Mouse (Mus musculus) forebrain, embryonic 14.5 days (tissue): ENCODE measurements at regions not wholly inside any gene's neighbourhood (a gene's known extent, or its start where the extent isn't known, plus 50 kb on each side); places are given as distances from the start of the nearest gene placed in this dataset.
A peak's percentile ranks its signal among the peaks of the same experiment; 100 is the strongest.

Experiments used
- ATAC-seq: fragments of 200-750 bp; cut with Nextera tagmentation; 2 replicates; pipeline ENCODE4 v1.8.0; 2017; ENCODE audit warnings: mild to moderate bottlenecking, moderate library complexity
- DNase-seq: peaks from one replicate; pipeline ENCODE4 v3.0.0-alpha.2; 2015; ENCODE audit warnings: low spot score
- H3K27ac ChIP-seq: fragments of 300-500 bp; sonication (generic); 2 replicates; pipeline ENCODE4 v1.5.1; 2014; ENCODE audit warnings: low read depth, mild to moderate bottlenecking, control low read depth, low read length, moderate library complexity
- H3K27me3 ChIP-seq: fragments of 300-500 bp; sonication (generic); replicated peaks from 2 replicates; pipeline ENCODE4 v1.6.1; 2014; ENCODE audit warnings: low read length, control low read depth, mixed read lengths; ENCODE audit not compliant: control insufficient read depth, insufficient read depth
- H3K36me3 ChIP-seq: fragments of 300-500 bp; sonication (generic); 2 replicates; pipeline ENCODE4 v1.6.1; 2014; ENCODE audit warnings: low read length, control low read depth; ENCODE audit not compliant: control insufficient read depth, insufficient read depth
- H3K4me1 ChIP-seq: fragments of 300-500 bp; sonication (generic); 2 replicates; pipeline ENCODE4 v1.6.1; 2014; ENCODE audit warnings: antibody characterized with exemption, low read length, control low read depth; ENCODE audit not compliant: control insufficient read depth, insufficient read depth
- H3K4me2 ChIP-seq: fragments of 300-500 bp; sonication (generic); 2 replicates; pipeline ENCODE4 v1.6.1; 2014; ENCODE audit warnings: mild to moderate bottlenecking, control low read depth, low read length
- H3K4me3 ChIP-seq: fragments of 300-500 bp; sonication (generic); 2 replicates; pipeline ENCODE4 v1.5.1; 2014; ENCODE audit warnings: low read depth, low read length, control low read depth
- H3K9ac ChIP-seq: fragments of 300-500 bp; sonication (generic); 2 replicates; pipeline ENCODE4 v1.6.1; 2014; ENCODE audit warnings: mild to moderate bottlenecking, low read length, control low read depth, moderate library complexity
- H3K9me3 ChIP-seq: fragments of 300-500 bp; sonication (generic); replicated peaks from 2 replicates; pipeline ENCODE4 v1.6.1; 2016; ENCODE audit warnings: low read length, control low read depth, mixed read lengths; ENCODE audit not compliant: control insufficient read depth
- WGBS: fragments of 180-500 bp; shearing (Covaris S2); extraction: QIAGEN DNeasy Blood & Tissue Kit; methylation state at CpG from one replicate; pipeline ENCODE4 v1.1.7; 2014; 5-methylcytosine and 5-hydroxymethylcytosine counted together

GRCm38 (mm10) chr2:123023918-123024317 is 258.9 kb downstream of the Sqor start:
- H3K4me2 ChIP-seq = no peak overlapping the region
- no peaks in the 10 kb centered on the region for H3K36me3 ChIP-seq
- H3K9me3 ChIP-seq = no peaks in the 10 kb centered on the region
- no peak overlapping the region for H3K27ac ChIP-seq
- H3K4me1 ChIP-seq = no peaks in the 10 kb centered on the region
- 64% methylated on average over 4 of the region's 4 CpGs for WGBS
- H3K9ac ChIP-seq = no peak overlapping the region
- DNase-seq = peak; percentile 9
- no peak for ATAC-seq
- no peaks in the 10 kb centered on the region for H3K27me3 ChIP-seq
- no peak overlapping the region for H3K4me3 ChIP-seq

GRCm38 (mm10) chr2:123024380-123024779 is 259.3 kb downstream of the Sqor start:
- no peaks in the 10 kb centered on the region for H3K27me3 ChIP-seq

GRCm38 (mm10) chr2:123024976-123025585 is 260.0 kb downstream of the Sqor start:
- Histone ChIP-seq H3K4me1 (no peaks in the 10 kb centered on the region), H3K9ac (no peak overlapping the region), H3K9me3 (no peaks in the 10 kb centered on the region), H3K27ac (no peak overlapping the region), H3K4me2 (no peak overlapping the region), H3K4me3 (no peak overlapping the region), H3K27me3 (no peaks in the 10 kb centered on the region), H3K36me3 (no peaks in the 10 kb centered on the region)
- no peak for ATAC-seq
- peak; percentile 18 for DNase-seq
- WGBS = 70% methylated on average over 4 of the region's 4 CpGs

More at GRCm38 (mm10) chr2:123024380-123024779, 259.3 kb downstream of the Sqor start:
- H3K9ac ChIP-seq = no peak overlapping the region
- no peaks in the 10 kb centered on the region for H3K36me3 ChIP-seq
- DNase-seq = no peak
- no peaks in the 10 kb centered on the region for H3K9me3 ChIP-seq
- WGBS = 95% methylated on average over 1 of the region's 1 CpGs
- no peaks in the 10 kb centered on the region for H3K4me1 ChIP-seq
- H3K27ac ChIP-seq = no peak overlapping the region
- no peak for ATAC-seq
- H3K4me2 ChIP-seq = no peak overlapping the region
- H3K4me3 ChIP-seq = no peak overlapping the region

- Histone ChIP-seq H3K9ac (no peak overlapping the region), H3K27me3 (no peaks in the 10 kb centered on the region), H3K27ac (no peak overlapping the region), H3K4me3 (no peak overlapping the region), H3K36me3 (no peaks in the 10 kb centered on the region), H3K9me3 (no peaks in the 10 kb centered on the region), H3K4me2 (no peak overlapping the region), H3K4me1 (no peaks in the 10 kb centered on the region)
- ATAC-seq = no peak
- peak; percentile 4 for DNase-seq
Measured at GRCm38 (mm10) chr2:123047321-123047720, 282.3 kb downstream of the Sqor start.

DNA sequence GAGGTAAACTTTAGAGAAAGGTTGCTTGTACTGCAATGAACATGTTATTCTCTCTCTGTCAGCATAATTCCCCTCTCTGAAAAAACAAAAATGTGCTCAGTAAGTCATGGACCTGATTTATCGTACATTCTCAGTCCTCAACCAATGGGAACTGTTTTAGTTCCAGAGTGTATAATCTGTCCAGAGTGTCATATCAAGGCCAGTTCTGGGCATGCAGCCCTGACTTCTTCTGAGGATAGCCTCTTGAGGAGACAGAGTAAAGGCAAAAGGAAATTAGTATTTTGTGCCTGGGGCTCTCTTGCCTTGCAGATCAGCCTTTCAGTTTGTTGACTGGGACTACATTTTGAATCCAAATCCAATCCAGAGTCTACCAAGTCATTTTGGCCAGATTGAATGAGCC is 299.6 kb downstream of the Sqor start:
- Histone ChIP-seq H3K27ac (no peak overlapping the region), H3K27me3 (no peaks in the 10 kb centered on the region), H3K4me1 (no peaks in the 10 kb centered on the region), H3K4me2 (no peak overlapping the region), H3K36me3 (no peaks in the 10 kb centered on the region), H3K9me3 (no peaks in the 10 kb centered on the region), H3K4me3 (no peak overlapping the region), H3K9ac (no peak overlapping the region)
- DNase-seq (no peak), ATAC-seq (no peak)
- 95% methylated on average over 1 of the region's 1 CpGs for WGBS

DNA sequence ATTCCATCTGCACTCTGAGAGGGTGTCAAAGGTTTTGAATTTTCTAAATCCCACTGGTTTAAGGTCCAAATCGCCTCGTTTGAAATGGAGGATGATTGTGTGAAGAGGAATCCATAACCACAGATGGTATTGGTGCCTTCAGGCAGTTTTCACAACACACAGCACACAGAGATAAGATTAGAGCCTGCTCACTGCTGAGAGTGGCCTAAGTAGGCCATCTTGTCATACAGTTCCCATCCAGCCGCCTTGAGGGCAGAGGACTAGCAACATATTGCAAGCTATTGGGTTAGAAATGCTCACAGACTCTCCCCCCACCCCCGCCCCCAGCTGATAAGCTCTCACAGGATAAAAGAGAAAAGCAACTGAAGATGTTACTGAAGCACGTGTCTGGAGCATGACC is 303.8 kb downstream of the Sqor start:
- Histone ChIP-seq H3K27ac (no peak overlapping the region), H3K4me3 (no peak overlapping the region), H3K9me3 (no peaks in the 10 kb centered on the region), H3K9ac (no peak overlapping the region), H3K4me2 (no peak overlapping the region), H3K36me3 (no peaks in the 10 kb centered on the region), H3K27me3 (no peaks in the 10 kb centered on the region), H3K4me1 (no peaks in the 10 kb centered on the region)
- no peak for ATAC-seq
- WGBS = 57% methylated on average over 5 of the region's 5 CpGs
- DNase-seq = no peak

DNA sequence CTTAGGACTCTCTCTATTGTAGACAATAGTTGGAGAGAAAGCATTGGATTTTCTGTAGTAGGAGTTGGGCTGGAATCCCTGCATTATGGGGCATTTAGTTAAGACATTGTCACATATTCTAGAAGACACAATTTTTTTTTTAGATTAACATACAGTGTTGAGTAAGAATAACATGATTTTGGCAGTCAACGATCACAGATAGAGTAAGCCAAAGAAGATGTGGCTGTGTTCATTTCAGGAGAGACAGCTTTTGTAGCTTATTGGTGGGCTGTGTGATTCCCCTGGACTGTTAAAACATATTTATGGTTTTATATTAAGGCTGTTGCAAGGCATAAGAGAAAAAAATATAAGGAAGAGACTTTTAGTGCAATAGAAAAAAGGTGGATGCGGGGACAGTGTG is 307.6 kb downstream of the Sqor start:
- Histone ChIP-seq H3K4me1 (no peaks in the 10 kb centered on the region), H3K9me3 (no peaks in the 10 kb centered on the region), H3K36me3 (no peaks in the 10 kb centered on the region), H3K9ac (no peak overlapping the region), H3K27me3 (no peaks in the 10 kb centered on the region), H3K4me2 (no peak overlapping the region), H3K27ac (no peak overlapping the region), H3K4me3 (no peak overlapping the region)
- ATAC-seq = no peak
- no peak for DNase-seq
- WGBS = 91% methylated on average over 2 of the region's 2 CpGs

DNA sequence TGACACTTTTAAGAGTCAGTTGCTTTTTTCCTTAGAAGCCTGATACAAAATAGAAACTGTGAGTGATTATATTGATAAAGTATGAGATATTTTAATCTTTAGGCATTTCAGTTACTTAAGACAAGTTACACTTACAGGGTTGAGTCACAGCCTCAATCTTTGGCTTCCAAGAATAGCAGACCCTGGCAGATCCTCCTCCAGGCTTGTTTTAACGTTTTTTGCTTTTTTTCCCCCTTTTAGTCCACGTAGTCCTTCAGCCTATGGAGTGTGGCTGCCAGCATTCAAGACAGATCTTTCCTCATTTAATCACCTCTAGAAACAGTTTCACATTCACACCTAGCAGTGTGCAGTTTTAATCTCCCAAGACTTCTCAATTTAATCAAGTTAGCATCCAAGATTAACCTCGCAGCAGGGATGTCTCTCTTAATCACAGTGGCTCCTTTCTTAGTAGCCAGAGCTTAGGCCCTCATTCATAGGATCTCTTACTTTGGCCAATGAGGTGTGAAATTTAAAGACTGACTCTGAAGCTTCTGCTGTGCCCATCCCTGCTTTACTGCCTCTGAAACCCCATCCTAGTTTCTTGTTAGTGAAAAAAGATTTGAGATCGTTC is 308.5 kb downstream of the Sqor start:
- no peak for DNase-seq
- 4% methylated on average over 4 of the region's 4 CpGs for WGBS
- no peak overlapping the region for H3K9ac ChIP-seq

DNA sequence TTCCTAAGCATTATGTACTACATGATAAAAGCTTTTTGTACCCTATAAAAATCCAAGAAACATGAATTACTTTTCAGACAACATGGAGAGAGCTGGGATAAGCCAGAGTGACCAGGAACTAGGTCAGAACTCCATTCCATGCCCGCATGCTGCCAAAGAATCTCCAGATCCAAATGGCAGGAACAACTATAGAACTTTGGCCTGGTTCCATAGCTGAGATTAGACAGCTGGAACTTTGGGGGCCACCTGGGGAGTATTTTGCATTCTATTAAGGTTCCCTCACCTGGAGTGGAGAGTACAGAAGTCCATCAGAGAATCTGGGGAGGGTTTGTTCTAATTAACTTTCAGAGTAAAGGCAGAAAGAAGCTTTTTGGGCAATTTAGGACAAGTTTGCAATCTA is 327.7 kb downstream of the Sqor start:
- Histone ChIP-seq H3K4me3 (no peak overlapping the region), H3K36me3 (no peaks in the 10 kb centered on the region), H3K4me1 (no peaks in the 10 kb centered on the region), H3K4me2 (no peak overlapping the region), H3K27me3 (no peaks in the 10 kb centered on the region), H3K9me3 (no peaks in the 10 kb centered on the region), H3K27ac (no peak overlapping the region), H3K9ac (no peak overlapping the region)
- ATAC-seq (no peak), DNase-seq (no peak)
- 89% methylated on average over 1 of the region's 1 CpGs for WGBS

More for the DNA sequence above, 308.5 kb downstream of the Sqor start:
- Histone ChIP-seq H3K4me2 (no peak overlapping the region), H3K36me3 (no peaks in the 10 kb centered on the region), H3K27ac (no peak overlapping the region), H3K4me3 (no peak overlapping the region), H3K9me3 (no peaks in the 10 kb centered on the region), H3K4me1 (no peaks in the 10 kb centered on the region), H3K27me3 (no peaks in the 10 kb centered on the region)
- ATAC-seq = no peak
